Mouse (Mus musculus): ENCODE measurements around the gene Olfr1212.

DNA sequence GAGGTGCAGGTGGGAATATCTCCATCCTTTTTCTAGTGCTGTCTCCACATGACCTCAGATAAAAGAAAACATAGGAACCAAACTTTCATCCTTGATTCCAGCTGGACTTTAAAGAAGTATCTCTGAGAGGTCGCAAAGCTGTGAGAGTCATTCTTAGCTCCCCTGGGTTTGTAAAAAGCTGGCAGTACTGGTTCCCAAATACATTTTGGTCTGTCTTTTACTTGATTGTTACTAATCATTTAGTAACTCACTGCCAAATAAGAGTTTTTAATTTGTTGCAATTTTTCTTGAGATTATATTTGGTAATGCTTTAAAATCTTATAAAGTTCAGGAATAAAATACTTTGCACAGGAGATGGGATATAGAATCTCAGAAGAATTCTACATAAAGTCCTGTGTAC lies 15.8 kb upstream of the Olfr1212 start, which contains the start of gene Olfr1211:
- TF ChIP-seq POLR2A (IDR thresholded peaks at IDR 0.05; ENCODE audit: insufficient read length, low read depth): no peak
- no peak for TF ChIP-seq USF1 (IDR thresholded peaks at IDR 0.05; ENCODE audit: low read depth)
- TF ChIP-seq MAX (IDR thresholded peaks at IDR 0.05; ENCODE audit: low read depth): no peak
- TF ChIP-seq CEBPB (IDR thresholded peaks at IDR 0.05; ENCODE audit: insufficient read depth, poor library complexity, severe bottlenecking): no peak
- TF ChIP-seq POLR2AphosphoS2 (IDR thresholded peaks at IDR 0.05; ENCODE audit: insufficient read length, low read depth): no peak
- TF ChIP-seq E2F4 (IDR thresholded peaks at IDR 0.05; ENCODE audit: insufficient read depth): no peak
- no peak for TF ChIP-seq TCF3 (IDR thresholded peaks at IDR 0.05; ENCODE audit: insufficient read length, low read depth)
- no peak for TF ChIP-seq REST (IDR thresholded peaks at IDR 0.05; ENCODE audit: insufficient read depth, insufficient read length)
- TF ChIP-seq MYOD1 (IDR thresholded peaks at IDR 0.05; ENCODE audit: control insufficient read depth in 1 of 3, insufficient read length in 2 of 3, low read depth in 2 of 3): no peak
- no peak for TF ChIP-seq TCF12 (IDR thresholded peaks at IDR 0.05; ENCODE audit: insufficient read depth, poor library complexity, severe bottlenecking)

Measured in myocyte (in vitro differentiated cells).